Comparison of ENCODE assay signal across 23 mouse cellular contexts in the genomic region with DNA sequence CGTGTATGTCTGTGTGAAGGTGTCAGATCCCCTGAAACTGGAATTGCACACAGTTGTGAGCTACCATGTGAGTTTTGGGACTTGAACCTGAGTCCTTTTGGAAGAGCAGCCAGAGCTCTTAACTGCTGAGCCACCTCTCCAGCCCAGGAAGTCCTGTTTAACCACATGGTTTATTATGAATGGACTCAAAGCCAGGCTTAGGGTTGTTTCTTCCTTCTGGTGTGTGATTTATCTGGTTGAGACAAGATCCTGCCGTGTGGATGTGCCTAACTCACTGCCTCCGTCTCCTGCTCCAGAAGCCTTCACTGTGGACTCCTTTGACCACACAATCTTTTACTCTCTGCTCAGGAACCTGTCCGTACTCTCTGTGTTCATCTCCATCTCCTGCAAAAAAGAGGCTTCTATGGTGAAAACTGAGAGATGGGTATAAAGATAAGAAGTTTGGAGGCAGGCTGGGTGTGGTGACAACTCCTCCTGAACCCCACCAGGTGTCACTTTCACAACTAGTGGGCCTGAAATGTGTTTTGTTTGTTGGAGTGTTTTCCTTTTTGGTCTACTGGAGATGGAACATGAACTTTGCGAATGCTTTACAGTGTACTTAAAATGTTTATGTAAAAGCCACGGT. TPM values are rescaled to one million over a fixed set of nuclear protein-coding genes. Genes with fewer than 3 reads are reported as not detected.
DNase-seq lines count a peak whose midpoint lies in the region; ATAC-seq and TF ChIP-seq lines count a peak whose summit lies in the region.
"Had no signal": no experiment of that assay in that cellular context is flagged by ENCODE, and none has a peak within 500 bp of the region (broad histone marks: within the 10 kb centered on the region; RNA-seq: fewer than 3 reads in every experiment).

No protein-coding gene starts in this region.

- 61% methylated on average over 6 of the region's 6 CpGs for WGBS in liver, postnatal 0 days (ENCODE audit: insufficient replicate concordance)
- 70% methylated on average over 6 of the region's 6 CpGs for WGBS in intestine, postnatal 0 days

- no peaks in the 10 kb centered on the region for H3K27me3 ChIP-seq in liver, postnatal 0 days (ENCODE audit: insufficient read depth, low read length)
- H3K27me3 ChIP-seq in intestine, postnatal 0 days (replicated peaks; ENCODE audit: control insufficient read depth, insufficient read depth, low read length) = no peaks in the 10 kb centered on the region
- H3K27me3 ChIP-seq: forebrain, embryonic 12.5 days; limb, embryonic 12.5 days; midbrain, embryonic 15.5 days; neural tube, embryonic 12.5 days; stomach, embryonic 15.5 days had no signal

- TF ChIP-seq CTCF in liver, postnatal 0 days (IDR thresholded peaks at IDR 0.05; ENCODE audit: low read depth) = no peak
- TF ChIP-seq CTCF in intestine, postnatal 0 days (IDR thresholded peaks at IDR 0.05; ENCODE audit: low read depth) = no peak

- peak overlapping the region; percentile 71; the same call in 1 of the 2 replicates for H3K4me2 ChIP-seq in liver, postnatal 0 days (ENCODE audit: low read depth, low read length)
- H3K4me2 ChIP-seq in intestine, postnatal 0 days (replicated peaks; ENCODE audit: low read depth) = no peak overlapping the region
- H3K4me2 ChIP-seq: forebrain, embryonic 12.5 days; hindbrain, embryonic 14.5 days; limb, embryonic 12.5 days; midbrain, embryonic 15.5 days; neural tube, embryonic 12.5 days; stomach, embryonic 15.5 days had no signal

- TF ChIP-seq EP300 in liver, postnatal 0 days (IDR thresholded peaks at IDR 0.05; ENCODE audit: low read depth) = no peak

- H3K4me1 ChIP-seq in liver, postnatal 0 days (ENCODE audit: insufficient read depth) = peaks cover 37% of the 10 kb centered on the region
- 0 out of 2 replicates have a peak, but pooled peaks cover 3% of the 10 kb centered on the region for H3K4me1 ChIP-seq in intestine, postnatal 0 days (replicated peaks; ENCODE audit: control insufficient read depth, insufficient read depth, low read length)
- H3K4me1 ChIP-seq: stomach, embryonic 15.5 days had no signal

- peak; percentile 51 for DNase-seq in 416B (ENCODE audit: low read depth)
- DNase-seq in induced T-regulatory cell, adult 2 months (ENCODE audit: low read depth) = peak; percentile 55
- no peak for DNase-seq in liver, postnatal 0 days
- DNase-seq in heart, adult 11 months = no peak
- DNase-seq: adrenal gland, postnatal 14 days; cerebellum, adult 11-12 months; cerebellum, postnatal 14 days; gastrocnemius, postnatal 36 days; kidney, adult 9 months; kidney, postnatal 14 days; lung, adult 2 months; retina, postnatal 1 day; thymus, adult 18-20 months; thymus, postnatal 36 days had no signal

- peak overlapping the region; percentile 1; the same call in 1 of the 2 replicates for H3K27ac ChIP-seq in liver, postnatal 0 days (ENCODE audit: low read depth)
- H3K27ac ChIP-seq in intestine, postnatal 0 days (ENCODE audit: low read depth, low read length) = no peak overlapping the region
- H3K27ac ChIP-seq: forebrain, embryonic 12.5 days; hindbrain, embryonic 14.5 days; limb, embryonic 12.5 days; midbrain, embryonic 15.5 days; neural tube, embryonic 12.5 days; stomach, embryonic 15.5 days had no signal

- ATAC-seq in activated CD4-positive, CD25-positive, alpha-beta regulatory T cell, adult 4 months = peak; percentile 13
- ATAC-seq in liver, postnatal 0 days = no peak
- no peak for ATAC-seq in intestine, postnatal 0 days
- no peak for ATAC-seq in megakaryocyte, adult 5-6 weeks (ENCODE audit: poor library complexity, severe bottlenecking)
- ATAC-seq: midbrain, embryonic 15.5 days had no signal

- no peaks in the 10 kb centered on the region for H3K9me3 ChIP-seq in liver, postnatal 0 days (ENCODE audit: low read length)
- H3K9me3 ChIP-seq in intestine, postnatal 0 days (ENCODE audit: control insufficient read depth) = no peaks in the 10 kb centered on the region
- H3K9me3 ChIP-seq: forebrain, embryonic 12.5 days; limb, embryonic 12.5 days; midbrain, embryonic 15.5 days; neural tube, embryonic 12.5 days; stomach, embryonic 15.5 days had no signal

- no peak overlapping the region for H3K9ac ChIP-seq in liver, postnatal 0 days (replicated peaks)
- no peak overlapping the region for H3K9ac ChIP-seq in intestine, postnatal 0 days (ENCODE audit: low read depth, low read length)
- H3K9ac ChIP-seq: forebrain, embryonic 12.5 days; hindbrain, embryonic 14.5 days; limb, embryonic 12.5 days; midbrain, embryonic 15.5 days; neural tube, embryonic 12.5 days; stomach, embryonic 15.5 days had no signal

- no peaks in the 10 kb centered on the region for H3K36me3 ChIP-seq in liver, postnatal 0 days (replicated peaks; ENCODE audit: insufficient read depth, low read length)
- no peaks in the 10 kb centered on the region for H3K36me3 ChIP-seq in intestine, postnatal 0 days (ENCODE audit: control insufficient read depth, insufficient read depth)
- H3K36me3 ChIP-seq: forebrain, embryonic 12.5 days; limb, embryonic 12.5 days; midbrain, embryonic 15.5 days; neural tube, embryonic 12.5 days; stomach, embryonic 15.5 days had no signal

- no peak overlapping the region for H3K4me3 ChIP-seq in liver, postnatal 0 days (ENCODE audit: low read depth, low read length)
- no peak overlapping the region for H3K4me3 ChIP-seq in intestine, postnatal 0 days (ENCODE audit: low read depth, low read length)
- H3K4me3 ChIP-seq: forebrain, embryonic 12.5 days; limb, embryonic 12.5 days; midbrain, embryonic 15.5 days; neural tube, embryonic 12.5 days; stomach, embryonic 15.5 days had no signal

RNA-seq across cellular contexts. Expression of a gene that starts 11.1 kb away (rescaled TPM):
- polyA plus RNA-seq in activated CD4-positive, CD25-positive, alpha-beta regulatory T cell, adult 4 months (2017; shearing (Covaris generic)) = 1 to 10 TPM; 2.4 to 5.2 TPM
- polyA plus RNA-seq in liver, postnatal 0 days (2015; fragmentation: Nextera tagmentation; extraction: Ambion mirVana) = 155 and 160 TPM in 2 replicates
- polyA plus RNA-seq in intestine, postnatal 0 days (2015; fragmentation: Nextera tagmentation; extraction: Ambion mirVana) = 35.9 and 72.7 TPM in 2 replicates
- 25.4 and 27.1 TPM in 2 replicates for total RNA-seq in megakaryocyte, adult 5-6 weeks (2015)
- 42.3 and 49.8 TPM in 2 replicates for total RNA-seq in megakaryocyte, adult 5-6 weeks (2017)

RNA-seq across cellular contexts. Expression of a gene that starts 27.1 kb away (rescaled TPM):
- 10 to 100 TPM; 37.6 to 60.5 TPM for polyA plus RNA-seq in activated CD4-positive, CD25-positive, alpha-beta regulatory T cell, adult 4 months (2017; shearing (Covaris generic))
- polyA plus RNA-seq in liver, postnatal 0 days (2015; fragmentation: Nextera tagmentation; extraction: Ambion mirVana) = 43.5 and 55.4 TPM in 2 replicates
- 21.3 and 23.9 TPM in 2 replicates for polyA plus RNA-seq in intestine, postnatal 0 days (2015; fragmentation: Nextera tagmentation; extraction: Ambion mirVana)
- 45.9 and 46.5 TPM in 2 replicates for total RNA-seq in megakaryocyte, adult 5-6 weeks (2015)
- 210 and 212 TPM in 2 replicates for total RNA-seq in megakaryocyte, adult 5-6 weeks (2017)

RNA-seq across cellular contexts. Expression of a gene that starts 48.8 kb away (rescaled TPM):
- 10 to 100 TPM; 14.3 to 14.7 TPM for polyA plus RNA-seq in activated CD4-positive, CD25-positive, alpha-beta regulatory T cell, adult 4 months (2017; shearing (Covaris generic))
- polyA plus RNA-seq in liver, postnatal 0 days (2015; fragmentation: Nextera tagmentation; extraction: Ambion mirVana) = 16.6 and 17.9 TPM in 2 replicates
- polyA plus RNA-seq in intestine, postnatal 0 days (2015; fragmentation: Nextera tagmentation; extraction: Ambion mirVana) = 47.7 and 47.8 TPM in 2 replicates
- total RNA-seq in megakaryocyte, adult 5-6 weeks (2015) = 53.1 and 60.1 TPM in 2 replicates
- total RNA-seq in megakaryocyte, adult 5-6 weeks (2017) = 46.6 and 60.7 TPM in 2 replicates

Comparison
In these comparisons a context has a peak if more than half of its experiments do, and no peak if none do; other contexts are left out.
1. DNase-seq: peak in 416B (single experiment) and induced T-regulatory cell, adult 2 months (single experiment); none in liver, postnatal 0 days (single experiment) and heart, adult 11 months (single experiment).